Mouse (Mus musculus) MEL (cell line): ENCODE measurements around the gene Col6a5. TPM values are rescaled to one million over a fixed set of nuclear protein-coding genes. Genes with fewer than 3 reads are reported as not detected.

Experiments
- DNase-seq: peaks from one replicate; pipeline ENCODE4 v3.0.0; 2011; ENCODE audit warnings: low read depth, low spot score
- H3K27ac ChIP-seq: 2 replicates; pipeline ENCODE4 v1.5.1; 2012; ENCODE audit warnings: low read depth, mild to moderate bottlenecking, control low read depth, low read length, moderate library complexity; ENCODE audit not compliant: control insufficient read depth
- H3K27me3 ChIP-seq, 2 experiments: fragments of 150-350 bp in 1 of 2; sonication (generic) in 1 of 2; 2 replicates each; pipeline ENCODE4 v1.6.1; 2012; ENCODE audit warnings: low read length in 2 of 2, mild to moderate bottlenecking in 2 of 2, improper control_type of control experiment in 1 of 2, moderate library complexity in 1 of 2; ENCODE audit not compliant: insufficient read depth in 2 of 2, control insufficient read depth in 1 of 2
- H3K36me3 ChIP-seq, 2 experiments: 2 replicates each; pipeline ENCODE4 v1.6.1; 2012 to 2014; ENCODE audit warnings: low read length in 2 of 2, improper control_type of control experiment in 1 of 2, inconsistent platforms in 1 of 2, mild to moderate bottlenecking in 1 of 2; ENCODE audit not compliant: insufficient read depth in 2 of 2, control insufficient read depth in 1 of 2
- H3K4me1 ChIP-seq, 2 experiments: fragments of 150-350 bp in 1 of 2; sonication (generic) in 1 of 2; 2 replicates each; pipeline ENCODE4 v1.6.1; 2012; ENCODE audit warnings: low read length in 2 of 2, improper control_type of control experiment in 1 of 2, mild to moderate bottlenecking in 1 of 2; ENCODE audit not compliant: insufficient read depth in 2 of 2, control insufficient read depth in 1 of 2
- H3K4me3 ChIP-seq, 2 experiments: fragments of 150-350 bp in 1 of 2; sonication (generic) in 1 of 2; 2 replicates each; pipeline ENCODE4 v1.5.1; 2012; ENCODE audit warnings: low read depth in 2 of 2, low read length in 2 of 2, mild to moderate bottlenecking in 2 of 2, moderate library complexity in 2 of 2, control low read depth in 1 of 2, improper control_type of control experiment in 1 of 2; ENCODE audit not compliant: control insufficient read depth in 1 of 2, insufficient read depth in 1 of 2
- H3K79me2 ChIP-seq: 2 replicates; pipeline ENCODE4 v1.6.1; 2012; ENCODE audit warnings: mild to moderate bottlenecking, low read length, moderate library complexity; ENCODE audit not compliant: control insufficient read depth, poor library complexity, insufficient read depth
- H3K9ac ChIP-seq: 2 replicates; pipeline ENCODE4 v1.6.1; 2012; ENCODE audit warnings: low read depth, mild to moderate bottlenecking, control low read depth, low read length, moderate library complexity; ENCODE audit not compliant: control insufficient read depth, poor library complexity, severe bottlenecking
- H3K9me3 ChIP-seq: fragments of 150-350 bp; sonication (generic); replicated peaks from 2 replicates; pipeline ENCODE4 v1.6.1; 2012; ENCODE audit warnings: mild to moderate bottlenecking, low read length, improper control_type of control experiment, moderate library complexity; ENCODE audit not compliant: insufficient read depth
- CTCF ChIP-seq, 3 experiments: IDR thresholded peaks in 2 of 3; conservative IDR thresholded peaks in 1 of 3; 2 replicates each; pipeline ENCODE4 v1.5.1; 2011 to 2012; ENCODE audit warnings: low read length in 3 of 3, low read depth in 2 of 3, mild to moderate bottlenecking in 2 of 3, improper control_type of control experiment in 1 of 3, inconsistent platforms in 1 of 3, mixed read lengths in 1 of 3, moderate library complexity in 1 of 3; ENCODE audit not compliant: control insufficient read depth in 1 of 3, insufficient read depth in 1 of 3, poor library complexity in 1 of 3, severe bottlenecking in 1 of 3
- E2F4 ChIP-seq: IDR thresholded peaks from 2 replicates; pipeline ENCODE4 v1.6.1; 2011; ENCODE audit warnings: low read depth, low read length, improper control_type of control experiment, borderline replicate concordance
- EP300 ChIP-seq, 2 experiments: IDR thresholded peaks; 2 replicates each; pipeline ENCODE4 v1.6.1; 2011; ENCODE audit warnings: improper control_type of control experiment in 2 of 2, low read length in 2 of 2, low read depth in 1 of 2, mild to moderate bottlenecking in 1 of 2
- GATA1 ChIP-seq: IDR thresholded peaks from 2 replicates; pipeline ENCODE4 v1.6.1; 2011; ENCODE audit warnings: low read depth, low read length, improper control_type of control experiment
- KAT2A ChIP-seq: conservative IDR thresholded peaks from 2 replicates; pipeline ENCODE4 v1.6.1; 2012; ENCODE audit warnings: low read depth, low read length, improper control_type of control experiment, inconsistent platforms
- MAFK ChIP-seq: IDR thresholded peaks from 2 replicates; pipeline ENCODE4 v1.6.1; 2011; ENCODE audit warnings: low read depth, mild to moderate bottlenecking, low read length, improper control_type of control experiment, borderline replicate concordance
- MAX ChIP-seq: IDR thresholded peaks from 2 replicates; pipeline ENCODE4 v1.6.1; 2011; ENCODE audit warnings: low read length, improper control_type of control experiment
- MYB ChIP-seq: IDR thresholded peaks from 2 replicates; pipeline ENCODE4 v1.6.1; 2011; ENCODE audit warnings: mild to moderate bottlenecking, low read depth, low read length, improper control_type of control experiment
- NRF1 ChIP-seq: IDR thresholded peaks from 2 replicates; pipeline ENCODE4 v1.6.1; 2014; ENCODE audit warnings: low read depth, mild to moderate bottlenecking, inconsistent platforms, low read length, improper control_type of control experiment, moderate library complexity; ENCODE audit not compliant: poor library complexity, insufficient read depth, severe bottlenecking
- POLR2AphosphoS2 ChIP-seq: IDR thresholded peaks from 2 replicates; pipeline ENCODE4 v1.6.1; 2011; ENCODE audit warnings: low read length, improper control_type of control experiment
- POLR2AphosphoS5 ChIP-seq: IDR thresholded peaks from 2 replicates; pipeline ENCODE4 v1.6.1; 2012; ENCODE audit warnings: low read depth, borderline replicate concordance, mild to moderate bottlenecking, inconsistent platforms, low read length, moderate library complexity, mixed read lengths
- TAL1 ChIP-seq: IDR thresholded peaks from 2 replicates; pipeline ENCODE4 v1.6.1; 2012; ENCODE audit warnings: mild to moderate bottlenecking, inconsistent platforms, low read length, moderate library complexity, mixed read lengths
- TBP ChIP-seq: IDR thresholded peaks from 2 replicates; pipeline ENCODE4 v1.8.0; 2011; ENCODE audit warnings: low read depth, low read length, improper control_type of control experiment
- UBTF ChIP-seq: IDR thresholded peaks from 2 replicates; pipeline ENCODE4 v1.6.1; 2012; ENCODE audit warnings: low read depth, mild to moderate bottlenecking, inconsistent platforms, low read length, improper control_type of control experiment, moderate library complexity, borderline replicate concordance; ENCODE audit not compliant: insufficient read depth
- USF1 ChIP-seq: IDR thresholded peaks from 2 replicates; pipeline ENCODE4 v1.6.1; 2014; ENCODE audit warnings: low read depth, mild to moderate bottlenecking, inconsistent platforms, low read length, improper control_type of control experiment, moderate library complexity
- USF2 ChIP-seq, 2 experiments: IDR thresholded peaks; 2 replicates each; pipeline ENCODE4 v1.6.1; 2011 to 2012; ENCODE audit warnings: improper control_type of control experiment in 2 of 2, low read length in 2 of 2, borderline replicate concordance in 1 of 2, inconsistent platforms in 1 of 2, low read depth in 1 of 2, mild to moderate bottlenecking in 1 of 2; ENCODE audit not compliant: insufficient read depth in 1 of 2
- ZC3H11A ChIP-seq: IDR thresholded peaks from 2 replicates; pipeline ENCODE4 v1.6.1; 2012; ENCODE audit warnings: low read depth, mild to moderate bottlenecking, inconsistent platforms, low read length, improper control_type of control experiment
- ZKSCAN1 ChIP-seq: IDR thresholded peaks from 2 replicates; pipeline ENCODE4 v1.6.1; 2012; ENCODE audit warnings: low read depth, mild to moderate bottlenecking, inconsistent platforms, low read length, improper control_type of control experiment, moderate library complexity
- ZMIZ1 ChIP-seq: IDR thresholded peaks from 2 replicates; pipeline ENCODE4 v1.6.1; 2012; ENCODE audit warnings: low read depth, mild to moderate bottlenecking, inconsistent platforms, low read length, improper control_type of control experiment, moderate library complexity
- ZNF384 ChIP-seq: IDR thresholded peaks from 2 replicates; pipeline ENCODE4 v1.6.1; 2012; ENCODE audit warnings: low read depth, mild to moderate bottlenecking, inconsistent platforms, low read length, improper control_type of control experiment
- polyA plus RNA-seq, 2 experiments: library from polyadenylated mRNA; stranded (reverse) in 1 of 2; unstranded in 1 of 2; fragments of >175 nt in 1 of 2; fragments of >200 nt in 1 of 2; gene quantifications; 2 replicates each; pipeline versions ENCODE4 v1.2.1 to v1.2.4; 2012; ENCODE audit warnings: low replicate concordance in 2 of 2, low read depth in 1 of 2; ENCODE audit not compliant: insufficient read length in 2 of 2, insufficient read depth in 1 of 2, missing spikeins in 1 of 2
- total RNA-seq: library from RNA; depleted of rRNA; stranded (reverse); fragments of 300-350 nt; gene quantifications from 2 replicates; pipeline ENCODE4 v1.2.3, GENCODE M21; 2012

Col6a5 gene
- total and polyA plus RNA-seq, 3 experiments, result not detected

DNA sequence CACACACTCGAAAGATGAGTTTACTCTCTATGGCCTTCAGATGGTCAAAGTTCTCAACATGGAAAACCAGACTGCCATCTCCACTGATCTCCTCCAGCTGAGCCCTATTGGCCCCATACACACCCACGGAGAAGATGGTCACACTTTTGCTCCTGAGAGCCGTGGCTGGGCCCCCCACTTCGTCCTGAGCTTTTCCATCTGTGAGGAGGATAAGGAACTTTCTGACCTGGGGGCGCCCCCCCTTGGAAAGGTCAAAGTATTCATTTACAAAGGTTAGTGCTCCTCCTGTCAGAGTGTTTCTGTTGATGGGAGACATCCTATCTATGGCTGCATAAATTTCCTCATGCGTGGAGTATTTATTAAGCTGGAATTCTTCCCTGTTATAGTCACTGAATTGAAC lies 26.6 kb downstream of the Col6a5 start:
- Histone ChIP-seq H3K79me2 (no peaks in the 10 kb centered on the region), H3K4me1 (no peaks in the 10 kb centered on the region), H3K36me3 (no peaks in the 10 kb centered on the region), H3K4me3 (no peak overlapping the region), H3K9me3 (no peaks in the 10 kb centered on the region), H3K27ac (no peak overlapping the region), H3K9ac (no peak overlapping the region), H3K27me3 (no peaks in the 10 kb centered on the region)
- DNase-seq, result no peak
- TF ChIP-seq TBP, result no peak
- TF ChIP-seq EP300 (IDR thresholded peaks at IDR 0.05; ENCODE audit: low read depth in 1 of 2, low read length in 2 of 2), result no peak
- TF ChIP-seq KAT2A, result no peak
- TF ChIP-seq MYB, result no peak
- TF ChIP-seq E2F4, result no peak
- TF ChIP-seq ZC3H11A, result no peak
- TF ChIP-seq ZNF384, result no peak
- no peak for TF ChIP-seq TAL1
- no peak for TF ChIP-seq UBTF
- no peak for TF ChIP-seq CTCF (IDR thresholded peaks at IDR 0.05 in 2 of 3, conservative IDR thresholded peaks at IDR 0.05 in 1 of 3; ENCODE audit: control insufficient read depth in 1 of 3, insufficient read depth in 1 of 3, low read depth in 2 of 3, low read length in 3 of 3, poor library complexity in 1 of 3, severe bottlenecking in 1 of 3)
- TF ChIP-seq MAFK, result no peak
- TF ChIP-seq MAX, result no peak
- no peak for TF ChIP-seq POLR2AphosphoS5

DNA sequence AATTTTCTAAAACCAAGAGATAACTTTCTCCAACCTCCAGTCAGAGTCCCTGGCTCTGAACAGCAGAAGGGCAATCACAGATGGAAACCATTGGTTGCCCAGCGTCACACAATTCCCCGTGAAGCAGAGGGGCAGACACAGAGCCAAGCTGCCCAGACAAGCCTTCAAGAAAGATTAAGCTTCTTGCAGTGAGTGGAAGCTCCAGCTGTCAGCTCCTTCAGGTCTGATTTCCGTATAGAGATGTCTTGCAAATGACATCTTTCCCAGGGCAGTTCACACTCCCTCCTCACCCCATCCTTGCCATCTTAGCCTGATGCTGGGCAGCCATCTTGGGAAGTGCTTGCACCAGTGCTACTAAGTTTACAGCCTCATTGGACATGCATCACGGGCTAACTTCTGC lies 31.2 kb downstream of the Col6a5 start:
- Histone ChIP-seq H3K4me1 (no peaks in the 10 kb centered on the region), H3K9me3 (no peaks in the 10 kb centered on the region), H3K36me3 (no peaks in the 10 kb centered on the region), H3K27me3 (no peaks in the 10 kb centered on the region)
- TF ChIP-seq USF1 (no peak), MYB (no peak), POLR2AphosphoS2 (no peak), NRF1 (no peak), TBP (no peak), ZKSCAN1 (no peak), KAT2A (no peak), GATA1 (no peak), ZMIZ1 (no peak), USF2 (IDR thresholded peaks at IDR 0.05; ENCODE audit: borderline replicate concordance in 1 of 2, insufficient read depth in 1 of 2, low read depth in 1 of 2, low read length in 2 of 2) (no peak)
- TF ChIP-seq, all 39 proteins: peak for 0
- no peak for DNase-seq
- Histone ChIP-seq H3K9ac (no peak overlapping the region), H3K27ac (no peak overlapping the region), H3K79me2 (no peaks in the 10 kb centered on the region), H3K4me3 (no peak overlapping the region)
